Mouse (Mus musculus) erythroblast, embryonic 14.5 days (primary cell): ENCODE measurements around the gene Npat.

Source experiments
- GATA1 ChIP-seq: IDR thresholded peaks from 2 replicates; pipeline ENCODE4 v1.6.1; 2012; ENCODE audit warnings: low read length, inconsistent platforms, mixed read lengths
- TAL1 ChIP-seq: IDR thresholded peaks from 3 replicates; pipeline ENCODE4 v1.6.1; 2012; ENCODE audit warnings: low read length, inconsistent platforms, mixed read lengths

DNA sequence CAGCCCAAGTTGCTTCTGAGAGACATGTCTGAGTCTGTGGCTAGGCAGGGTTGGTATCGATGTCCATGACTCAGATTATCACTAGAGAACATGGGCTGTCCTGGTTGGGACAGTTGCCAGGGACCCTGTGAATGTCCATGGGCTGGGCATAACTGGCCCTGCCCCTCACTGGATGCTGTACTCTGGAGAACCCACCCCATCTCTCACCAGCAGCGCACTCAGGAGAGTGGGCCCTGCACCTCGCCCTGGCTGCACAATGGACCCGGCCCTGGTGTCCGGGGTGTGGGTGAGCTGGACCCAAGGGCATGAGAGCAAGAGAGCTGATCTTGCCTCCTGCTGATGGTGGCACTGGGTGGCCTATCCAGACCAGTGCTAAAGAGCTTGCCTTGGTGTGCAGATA is 68.1 kb downstream of the Npat start:
- no peak for TF ChIP-seq TAL1
- TF ChIP-seq GATA1 = no peak
